Mouse (Mus musculus) hindbrain, embryonic 16.5 days (tissue): ENCODE measurements around the gene Wdr17. TPM values are rescaled to one million over a fixed set of nuclear protein-coding genes. Genes with fewer than 3 reads are reported as not detected.

ENCODE experiments used
- ATAC-seq: fragments of 200-750 bp; cut with Nextera tagmentation; 2 replicates; pipeline ENCODE4 v1.8.0; 2017; ENCODE audit warnings: moderate TSS enrichment, moderate library complexity
- H3K27ac ChIP-seq: fragments of 300-500 bp; sonication (generic); 2 replicates; pipeline ENCODE4 v1.5.1; 2014; ENCODE audit warnings: low read depth, mild to moderate bottlenecking, control low read depth, low read length, moderate library complexity
- H3K27me3 ChIP-seq: fragments of 300-500 bp; sonication (generic); replicated peaks from 2 replicates; pipeline ENCODE4 v1.6.1; 2014; ENCODE audit warnings: low read length; ENCODE audit not compliant: control insufficient read depth, insufficient read depth
- H3K36me3 ChIP-seq: fragments of 300-500 bp; sonication (generic); 2 replicates; pipeline ENCODE4 v1.6.1; 2014; ENCODE audit warnings: mild to moderate bottlenecking, low read length, moderate library complexity, mixed read lengths; ENCODE audit not compliant: control insufficient read depth, insufficient read depth
- H3K4me1 ChIP-seq: fragments of 300-500 bp; sonication (generic); 2 replicates; pipeline ENCODE4 v1.6.1; 2014; ENCODE audit warnings: low read depth, low read length; ENCODE audit not compliant: control insufficient read depth, insufficient read depth
- H3K4me2 ChIP-seq: fragments of 300-500 bp; sonication (generic); 2 replicates; pipeline ENCODE4 v1.6.1; 2014; ENCODE audit warnings: mild to moderate bottlenecking, low read length, control low read depth, moderate library complexity
- H3K4me3 ChIP-seq: fragments of 300-500 bp; sonication (generic); 2 replicates; pipeline ENCODE4 v1.5.1; 2014; ENCODE audit warnings: mild to moderate bottlenecking, low read length, control low read depth, moderate library complexity
- H3K9ac ChIP-seq: fragments of 300-500 bp; sonication (generic); 2 replicates; pipeline ENCODE4 v1.6.1; 2014; ENCODE audit warnings: low read depth, mild to moderate bottlenecking, control low read depth, low read length, moderate library complexity
- H3K9me3 ChIP-seq: fragments of 300-500 bp; sonication (generic); 2 replicates; pipeline ENCODE4 v1.6.1; 2014; ENCODE audit warnings: mild to moderate bottlenecking, low read length, moderate library complexity; ENCODE audit not compliant: control insufficient read depth
- WGBS: fragments of 180-500 bp; shearing (Covaris S2); extraction: QIAGEN DNeasy Blood & Tissue Kit; methylation state at CpG from one replicate; pipeline ENCODE4 v1.1.7; 2014; 5-methylcytosine and 5-hydroxymethylcytosine counted together
- polyA plus RNA-seq: library from polyadenylated mRNA; unstranded; fragments of >200 nt; fragmentation: Nextera tagmentation; extraction: Ambion mirVana; gene quantifications from 2 replicates; pipeline ENCODE4 v1.2.1, GENCODE M21; 2015

The Wdr17 gene
- 13.9 and 14.9 TPM in 2 replicates for polyA plus RNA-seq

GRCm38 (mm10) chr8:54886987-54887785, at the start of gene Wdr17:
Wdr17 (minus strand) TSS chr8:54887184.
- no peak within 1 kb of the TSS for H3K9ac ChIP-seq
- no peak within 1 kb of the TSS for H3K4me2 ChIP-seq
- ATAC-seq: no peak
- no peaks in the 10 kb centered on the region for H3K4me1 ChIP-seq
- H3K27me3 ChIP-seq: no peaks in the 10 kb centered on the region
- H3K4me3 ChIP-seq: no peak within 1 kb of the TSS
- 87% methylated on average over 9 of the region's 9 CpGs for WGBS
- no peaks in the 10 kb centered on the region for H3K36me3 ChIP-seq
- H3K27ac ChIP-seq: no peak within 1 kb of the TSS
- no peaks in the 10 kb centered on the region for H3K9me3 ChIP-seq

GRCm38 (mm10) chr8:54932306-54932705, 45.3 kb upstream of the Wdr17 start:
- no peak overlapping the region for H3K27ac ChIP-seq
- ATAC-seq: no peak
- no peaks in the 10 kb centered on the region for H3K27me3 ChIP-seq
- H3K9me3 ChIP-seq: no peaks in the 10 kb centered on the region
- no peak overlapping the region for H3K4me2 ChIP-seq
- H3K36me3 ChIP-seq: no peaks in the 10 kb centered on the region
- H3K4me1 ChIP-seq: no peaks in the 10 kb centered on the region
- no peak overlapping the region for H3K9ac ChIP-seq
- no peak overlapping the region for H3K4me3 ChIP-seq
- 72% methylated on average over 2 of the region's 2 CpGs for WGBS

DNA sequence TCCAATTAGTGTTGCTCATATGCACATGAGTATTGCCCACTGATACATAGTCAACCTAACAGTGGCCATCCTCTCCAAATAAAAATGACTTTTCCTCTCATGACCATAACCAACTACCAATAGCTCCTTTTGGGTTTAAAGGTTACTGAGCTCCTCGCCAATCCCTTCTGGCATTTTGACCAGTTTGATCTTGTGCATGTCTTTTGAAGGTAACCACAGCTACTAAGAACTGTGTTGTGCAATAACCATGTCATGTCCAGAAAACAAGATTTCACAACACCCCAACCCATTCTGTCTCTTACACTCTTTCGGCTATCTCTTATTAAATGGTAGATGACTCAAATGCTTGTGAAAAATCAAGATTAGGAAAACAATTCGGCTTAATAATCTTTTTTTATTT, 38.0 kb upstream of the Wdr17 start:
- no peaks in the 10 kb centered on the region for H3K27me3 ChIP-seq
- no peaks in the 10 kb centered on the region for H3K36me3 ChIP-seq
- no peaks in the 10 kb centered on the region for H3K9me3 ChIP-seq
- no peak overlapping the region for H3K4me3 ChIP-seq
- H3K9ac ChIP-seq: no peak overlapping the region
- WGBS: 92% methylated on average over 3 of the region's 3 CpGs
- H3K4me2 ChIP-seq: no peak overlapping the region
- peaks cover 7% of the 10 kb centered on the region for H3K4me1 ChIP-seq
- ATAC-seq: no peak
- no peak overlapping the region for H3K27ac ChIP-seq

DNA sequence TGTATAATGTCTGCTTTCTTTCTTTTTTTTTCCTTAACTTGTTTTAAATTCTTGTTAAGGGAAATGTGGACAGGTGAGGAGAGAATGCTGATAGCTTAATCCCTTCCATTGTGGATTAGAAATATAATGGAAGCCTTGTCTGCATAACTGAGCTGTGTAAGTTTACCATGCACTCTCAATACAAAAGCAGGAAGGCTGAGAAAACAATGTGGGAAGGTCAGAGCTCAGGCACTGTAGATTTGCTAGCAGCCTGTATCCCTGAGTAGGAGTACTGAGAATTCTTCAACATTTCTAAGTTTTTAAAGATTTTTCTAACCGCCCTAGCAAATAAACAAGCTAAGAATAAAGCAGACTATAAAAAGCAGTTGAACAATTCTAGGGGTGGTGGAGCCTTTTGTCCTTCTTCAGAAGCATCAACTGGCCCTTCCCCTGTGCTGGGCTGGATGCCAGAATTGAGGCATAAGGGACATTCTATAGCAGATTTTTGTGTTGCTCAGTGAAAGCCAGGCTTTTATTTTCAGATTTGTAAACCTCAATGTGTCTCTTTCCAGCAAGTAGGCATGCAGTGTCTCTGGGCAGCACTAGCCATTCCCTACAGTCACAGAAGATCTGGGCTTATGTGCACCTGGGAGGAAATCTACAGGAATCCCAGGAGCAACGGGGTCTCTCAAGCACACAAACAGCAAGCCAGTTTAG, 35.3 kb upstream of the Wdr17 start:
- Histone ChIP-seq H3K4me3 (no peak overlapping the region), H3K4me1 (peaks cover 7% of the 10 kb centered on the region), H3K4me2 (no peak overlapping the region), H3K27me3 (no peaks in the 10 kb centered on the region), H3K9ac (no peak overlapping the region), H3K9me3 (no peaks in the 10 kb centered on the region), H3K36me3 (no peaks in the 10 kb centered on the region), H3K27ac (peak overlapping the region; percentile 59)
- ATAC-seq: peak; percentile 74; the same call in 1 of the 2 replicates
- WGBS: 31% methylated on average over 2 of the region's 2 CpGs

- peaks cover 6% of the 10 kb centered on the region for H3K4me1 ChIP-seq
- WGBS: 71% methylated on average over 6 of the region's 9 CpGs
- H3K36me3 ChIP-seq: no peaks in the 10 kb centered on the region
- H3K27me3 ChIP-seq: no peaks in the 10 kb centered on the region
- H3K9ac ChIP-seq: no peak overlapping the region
- ATAC-seq: no peak
- no peak overlapping the region for H3K27ac ChIP-seq
- H3K9me3 ChIP-seq: no peaks in the 10 kb centered on the region
- H3K4me2 ChIP-seq: no peak overlapping the region
- H3K4me3 ChIP-seq: no peak overlapping the region
Observed at GRCm38 (mm10) chr8:54917710-54918109, 30.7 kb upstream of the Wdr17 start.

DNA sequence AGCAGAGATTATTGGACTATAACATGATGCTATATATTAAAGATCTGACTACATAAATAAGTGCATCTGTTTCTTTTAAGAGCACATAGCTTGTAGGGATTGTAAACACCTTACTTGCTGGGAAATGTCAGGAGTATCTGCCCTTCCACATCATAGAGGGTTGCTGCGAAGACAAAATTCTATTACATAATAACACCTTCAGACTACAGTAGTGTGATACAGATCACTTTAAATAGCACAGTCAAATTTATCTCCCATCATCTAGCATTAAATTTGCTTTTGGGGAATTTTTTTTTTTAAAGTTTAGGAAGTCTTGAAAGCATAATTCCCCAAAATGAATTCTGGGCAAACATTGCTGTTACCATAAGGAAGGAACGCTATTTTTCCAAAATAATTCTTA, 25.9 kb upstream of the Wdr17 start:
- H3K36me3 ChIP-seq: no peaks in the 10 kb centered on the region
- H3K9me3 ChIP-seq: no peaks in the 10 kb centered on the region
- ATAC-seq: no peak
- H3K4me1 ChIP-seq: no peaks in the 10 kb centered on the region
- WGBS: 98% methylated on average over 2 of the region's 2 CpGs
- no peak overlapping the region for H3K27ac ChIP-seq
- H3K9ac ChIP-seq: no peak overlapping the region
- H3K4me3 ChIP-seq: no peak overlapping the region
- H3K27me3 ChIP-seq: no peaks in the 10 kb centered on the region
- H3K4me2 ChIP-seq: no peak overlapping the region

DNA sequence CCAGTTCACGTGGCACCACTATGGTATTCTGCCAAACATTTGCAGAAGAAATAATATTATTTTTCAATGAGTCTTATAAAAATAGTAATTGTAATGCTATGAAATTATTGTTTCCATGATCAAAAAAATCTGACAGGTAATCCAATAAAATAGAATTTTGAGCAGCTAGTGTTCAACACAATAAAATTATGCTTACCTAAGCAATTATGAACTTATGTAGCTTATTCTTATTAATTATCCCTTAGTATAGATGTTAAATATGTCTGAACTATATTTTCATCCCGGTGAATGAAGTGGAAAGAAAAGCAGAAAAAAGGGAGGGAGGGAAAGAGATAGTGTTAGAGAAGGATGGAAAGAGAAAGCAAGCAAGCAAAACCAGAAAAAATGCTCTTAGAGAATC, 12.5 kb upstream of the Wdr17 start:
- Histone ChIP-seq H3K9me3 (no peaks in the 10 kb centered on the region), H3K4me1 (no peaks in the 10 kb centered on the region), H3K4me3 (no peak overlapping the region), H3K9ac (no peak overlapping the region), H3K27me3 (no peaks in the 10 kb centered on the region), H3K4me2 (no peak overlapping the region), H3K27ac (no peak overlapping the region), H3K36me3 (no peaks in the 10 kb centered on the region)
- ATAC-seq: no peak
- 88% methylated on average over 2 of the region's 2 CpGs for WGBS

- H3K27ac ChIP-seq: no peak overlapping the region
- no peak overlapping the region for H3K4me3 ChIP-seq
- no peak overlapping the region for H3K4me2 ChIP-seq
- H3K9ac ChIP-seq: no peak overlapping the region
- H3K27me3 ChIP-seq: no peaks in the 10 kb centered on the region
- ATAC-seq: no peak
- H3K4me1 ChIP-seq: no peaks in the 10 kb centered on the region
- WGBS: 82% methylated on average over 2 of the region's 2 CpGs
- H3K9me3 ChIP-seq: no peaks in the 10 kb centered on the region
- H3K36me3 ChIP-seq: no peaks in the 10 kb centered on the region
Observed at GRCm38 (mm10) chr8:54894637-54895322, 7.8 kb upstream of the Wdr17 start.

DNA sequence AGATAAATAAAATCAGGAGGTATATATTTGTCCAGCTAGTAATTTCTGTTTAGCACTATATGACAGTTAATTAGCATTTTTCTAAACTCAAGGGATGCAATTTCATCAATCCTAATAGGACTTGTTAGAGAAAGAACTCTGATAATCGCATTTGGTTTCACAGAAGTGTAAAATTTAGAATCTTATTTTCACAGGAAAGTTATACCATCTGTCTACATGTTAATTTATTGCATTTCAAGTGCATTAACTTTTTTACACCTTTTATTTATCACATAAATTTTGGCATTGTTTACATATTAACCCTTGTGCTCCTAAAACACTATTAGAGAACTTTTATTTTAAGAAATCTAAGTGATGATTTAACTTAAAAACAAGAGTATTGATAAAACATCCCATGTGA, 7.2 kb upstream of the Wdr17 start:
- no peak for ATAC-seq
- H3K36me3 ChIP-seq: no peaks in the 10 kb centered on the region
- no peak overlapping the region for H3K4me2 ChIP-seq
- no peaks in the 10 kb centered on the region for H3K27me3 ChIP-seq
- no peak overlapping the region for H3K9ac ChIP-seq
- H3K27ac ChIP-seq: no peak overlapping the region
- 87% methylated on average over 1 of the region's 1 CpGs for WGBS
- no peak overlapping the region for H3K4me3 ChIP-seq
- H3K4me1 ChIP-seq: no peaks in the 10 kb centered on the region
- H3K9me3 ChIP-seq: no peaks in the 10 kb centered on the region
